Mouse (Mus musculus): ENCODE results near the gene Arpc1a.
"Not testable (repeated sequence)": the region's sequence is repeated elsewhere in the genome, so short reads cannot be mapped to it uniquely, and the experiment has no call there.

Gene Arpc1a

GRCm38 (mm10) chr5:145105694-145106275 lies 22.2 kb downstream of the Arpc1a start:
- no peak for DNase-seq

- no peak for DNase-seq
Measured at GRCm38 (mm10) chr5:145110401-145110800, 26.8 kb downstream of the Arpc1a start.

- no peak for DNase-seq
Measured at GRCm38 (mm10) chr5:145112566-145112965, 28.9 kb downstream of the Arpc1a start.

- DNase-seq = no peak
Measured at GRCm38 (mm10) chr5:145113416-145113815, 29.8 kb downstream of the Arpc1a start.

GRCm38 (mm10) chr5:145114071-145114605 lies 30.5 kb downstream of the Arpc1a start, which contains the start of gene Arpc1b:
Arpc1b (plus strand) TSS chr5:145114215.
- peak; percentile 84 to 91 for DNase-seq

DNA sequence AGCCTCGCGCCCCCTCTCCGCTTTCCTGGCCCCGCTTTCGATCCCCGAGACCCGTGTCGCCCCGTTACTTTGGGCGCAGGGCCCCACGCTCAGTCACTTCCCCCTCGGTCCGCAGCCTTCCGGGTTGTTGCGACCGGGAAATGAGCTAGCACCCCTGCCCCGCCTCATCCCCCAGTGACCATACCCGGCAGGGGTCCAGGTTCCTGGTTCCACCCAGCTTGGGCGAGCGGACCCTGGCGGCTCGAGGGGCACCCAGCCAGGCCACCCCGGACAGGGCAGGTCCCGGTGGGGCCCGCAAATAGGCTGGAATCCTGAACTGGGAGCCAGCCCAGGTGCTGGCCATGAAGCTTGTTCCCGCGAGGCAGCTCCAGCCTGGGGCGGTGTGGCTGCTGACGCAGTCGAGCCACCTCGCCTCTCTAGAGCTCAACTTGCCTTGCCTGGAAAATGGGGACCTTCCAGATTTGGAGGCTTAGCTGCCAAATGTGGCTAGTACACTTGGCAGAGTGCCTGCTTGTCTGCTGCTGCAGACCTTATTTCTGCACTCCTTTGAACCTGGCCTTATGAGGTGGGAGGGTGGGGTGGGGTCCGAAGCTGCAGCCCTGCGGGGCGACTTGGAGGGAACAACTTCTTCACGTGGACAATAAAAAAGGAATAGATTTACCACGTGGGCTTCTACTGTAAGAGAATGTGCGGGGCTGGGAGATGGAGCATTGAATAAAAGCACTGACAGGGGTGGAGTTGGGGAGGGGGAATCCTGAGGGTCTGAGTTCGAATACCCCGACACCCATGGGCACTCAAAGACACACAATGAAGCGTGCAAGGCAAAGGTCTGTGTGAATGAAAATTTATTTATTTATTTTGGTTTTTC lies 31.2 kb downstream of the Arpc1a start:
- peak; percentile 70 to 85 for DNase-seq

DNA sequence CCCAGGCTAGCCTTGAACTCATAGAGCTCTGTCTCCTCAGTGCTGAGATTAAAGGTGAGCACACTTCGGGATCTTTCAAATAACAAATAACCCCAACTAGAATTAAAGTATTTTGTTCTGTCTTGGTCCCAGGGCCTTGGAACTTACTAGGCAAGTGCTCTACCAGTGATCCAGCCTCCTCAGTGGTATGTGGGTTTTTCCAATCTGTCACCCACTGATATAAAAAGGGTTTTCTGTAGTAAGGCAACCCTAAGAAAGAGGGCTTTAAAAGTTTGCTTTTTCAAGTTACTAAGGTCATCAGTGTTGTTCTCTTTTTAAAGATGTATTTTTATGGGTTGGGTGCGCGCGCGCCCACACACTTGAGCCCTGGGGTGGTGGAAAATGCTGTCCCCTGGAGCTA lies 32.1 kb downstream of the Arpc1a start:
- DNase-seq = no peak

DNA sequence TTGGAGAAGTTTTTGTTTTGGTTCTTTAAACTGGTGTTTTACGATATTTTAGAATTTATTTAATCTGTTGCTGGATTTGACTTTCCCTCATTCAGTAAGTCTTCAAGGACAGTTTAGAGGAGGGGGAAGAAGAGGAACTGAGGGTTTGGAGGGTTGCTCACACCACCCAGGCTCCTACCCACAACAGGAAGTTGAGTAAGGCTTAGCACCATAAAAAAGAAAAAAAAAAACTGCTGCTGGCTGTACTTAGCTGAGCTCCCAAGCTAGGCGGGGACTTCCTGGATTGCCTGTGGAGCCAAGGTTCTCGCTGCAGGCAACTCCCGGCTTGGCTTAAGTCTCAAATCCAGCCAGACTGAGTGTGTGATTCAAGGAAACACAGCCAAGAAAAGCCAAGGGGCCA lies 32.7 kb downstream of the Arpc1a start:
- peak; percentile 72 to 91 for DNase-seq

GRCm38 (mm10) chr5:145116916-145117315 lies 33.3 kb downstream of the Arpc1a start:
- DNase-seq = peak; percentile 66 to 78

DNA sequence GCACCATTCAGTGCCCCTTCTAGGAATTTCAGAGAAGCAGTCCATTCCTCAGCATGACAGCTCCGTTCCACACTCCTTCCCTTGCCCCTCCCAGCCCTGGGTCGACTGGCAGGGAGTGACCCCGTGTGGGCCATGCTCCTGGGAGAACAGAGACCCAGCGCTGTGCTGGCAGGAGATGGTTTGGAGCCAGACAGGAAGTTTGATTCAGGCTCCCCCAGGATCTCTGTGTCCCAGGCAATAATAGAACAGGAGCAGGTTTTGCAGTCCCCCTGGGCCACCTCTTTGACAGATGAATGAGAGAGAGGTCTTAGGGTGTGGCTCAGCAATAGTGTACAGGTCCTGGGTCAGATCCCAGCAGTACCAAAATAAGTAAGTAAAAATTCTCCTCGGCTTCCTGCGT lies 34.4 kb downstream of the Arpc1a start:
- DNase-seq = peak; percentile 29 to 70

DNA sequence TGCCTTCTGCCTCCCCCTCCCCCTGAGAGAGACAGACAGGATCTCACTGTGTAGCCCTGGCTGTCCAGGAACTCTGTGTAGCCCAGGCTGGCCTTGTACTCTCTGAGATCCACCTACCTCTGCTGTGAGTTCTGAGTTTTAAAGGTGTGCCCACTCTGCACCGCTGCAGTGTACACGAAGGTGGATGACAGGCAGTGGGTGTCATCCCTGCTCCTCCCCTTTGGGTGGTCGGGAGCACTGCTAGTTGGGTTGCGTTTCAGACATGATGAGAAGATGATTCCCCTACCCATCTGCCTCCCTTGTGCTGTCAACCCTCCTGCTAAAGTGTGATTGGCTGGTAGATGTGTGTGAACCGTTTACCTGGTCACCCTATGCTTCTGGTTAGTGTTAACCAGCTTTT lies 34.8 kb downstream of the Arpc1a start:
- DNase-seq = no peak

DNA sequence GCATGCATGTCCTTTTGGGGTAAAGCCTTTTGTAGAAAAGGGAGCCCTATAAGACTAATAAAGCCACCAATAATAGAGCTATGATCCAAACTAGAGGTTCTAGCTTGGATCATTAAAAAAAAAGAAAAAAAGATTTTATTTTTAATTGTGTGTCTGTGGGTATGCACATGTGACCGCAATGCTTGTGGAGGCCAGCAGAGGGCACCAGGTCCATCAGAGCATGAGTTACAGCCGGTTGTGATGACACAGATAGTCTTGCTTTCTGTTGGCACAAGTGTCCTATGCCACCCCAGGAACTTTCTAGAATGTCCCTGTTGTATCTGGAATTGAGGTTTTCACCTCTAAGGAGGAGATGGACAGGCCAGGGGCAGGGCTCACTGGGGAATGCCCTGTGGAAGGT lies 35.8 kb downstream of the Arpc1a start:
- DNase-seq = no peak

- DNase-seq = no peak
Measured at GRCm38 (mm10) chr5:145120921-145121320, 37.3 kb downstream of the Arpc1a start.

GRCm38 (mm10) chr5:145123396-145123795 lies 39.8 kb downstream of the Arpc1a start:
- DNase-seq = no peak

DNA sequence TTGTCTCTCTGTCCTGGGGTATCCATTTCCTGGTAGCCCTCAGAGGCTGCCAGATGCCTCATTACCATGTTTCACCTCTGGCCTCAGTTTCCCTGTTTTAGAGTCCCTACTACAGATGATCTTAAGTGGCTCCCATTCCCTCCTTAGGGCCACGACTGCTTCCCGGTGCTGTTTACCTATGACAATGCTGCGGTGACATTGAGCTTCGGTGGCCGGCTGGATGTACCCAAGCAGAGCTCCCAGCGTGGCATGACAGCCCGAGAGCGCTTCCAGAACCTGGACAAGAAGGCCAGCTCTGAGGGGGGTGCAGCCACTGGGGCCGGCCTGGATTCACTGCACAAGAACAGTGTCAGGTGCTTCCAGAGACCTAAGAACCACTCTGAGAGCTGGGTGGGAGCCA lies 43.0 kb downstream of the Arpc1a start:
- no peak for DNase-seq

DNA sequence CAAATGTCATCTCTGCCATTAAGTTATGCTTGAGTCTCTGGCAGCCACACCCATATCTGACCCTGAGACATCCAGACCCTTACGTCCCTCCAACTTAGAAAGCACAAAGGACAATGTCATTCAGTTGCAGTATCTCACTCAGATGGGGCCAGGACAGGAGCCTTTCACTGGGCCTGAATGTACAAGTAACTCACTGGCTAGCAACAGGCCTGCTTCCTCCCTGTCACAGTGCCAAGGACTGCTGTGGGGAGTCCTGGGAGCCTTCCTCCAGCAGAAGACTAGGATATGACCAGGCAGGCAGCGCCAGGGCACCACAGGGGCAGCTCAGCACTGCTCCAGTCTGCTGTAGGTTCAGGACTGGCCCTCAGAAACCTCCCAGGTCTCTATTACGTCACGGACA lies 45.5 kb downstream of the Arpc1a start:
- DNase-seq = peak; percentile 49 to 65

DNA sequence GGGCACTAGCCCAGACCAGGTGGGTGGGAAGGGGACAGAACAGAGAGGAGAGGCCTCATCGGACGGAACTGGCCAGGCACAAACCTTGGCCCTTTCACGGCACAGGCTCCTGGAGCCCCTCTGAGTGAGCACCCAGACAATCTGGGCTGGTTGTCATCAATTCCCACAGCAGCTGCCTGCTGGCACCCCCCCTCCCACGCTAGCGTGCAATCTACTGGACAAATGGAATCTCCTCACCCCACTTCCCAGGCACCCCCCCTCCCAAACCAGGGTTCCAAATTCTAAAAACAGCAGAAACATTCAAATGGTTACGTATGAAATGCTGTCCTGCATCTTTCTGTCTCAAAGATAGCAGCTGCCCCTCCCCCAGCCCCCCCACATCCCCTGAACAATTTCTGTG lies 46.1 kb downstream of the Arpc1a start:
- not testable (repeated sequence) for DNase-seq

GRCm38 (mm10) chr5:145130191-145130590 lies 46.6 kb downstream of the Arpc1a start:
- no peak for DNase-seq

- no peak for DNase-seq
Measured at GRCm38 (mm10) chr5:145130995-145131394, 47.4 kb downstream of the Arpc1a start.

DNA sequence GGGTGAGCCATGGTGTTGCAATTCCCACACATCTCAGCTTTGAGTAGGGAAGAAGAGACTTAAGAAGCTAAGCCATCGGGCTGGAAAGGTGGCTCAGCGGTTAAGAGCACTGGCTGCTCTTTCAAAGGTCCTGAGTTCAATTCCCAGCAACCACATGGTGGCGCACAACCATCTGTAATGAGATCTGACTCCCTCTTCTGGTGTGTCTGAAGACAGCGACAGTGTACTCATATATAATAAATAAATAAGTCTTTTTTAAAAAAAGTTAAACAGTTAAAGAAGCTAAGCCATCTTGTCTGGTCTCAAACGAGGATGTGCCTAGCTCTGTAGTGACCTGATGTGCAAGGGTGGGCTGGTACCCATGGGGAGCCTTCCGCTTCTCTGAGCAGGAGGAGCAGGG lies 49.6 kb downstream of the Arpc1a start:
- peak in 1 of 2 experiments; percentile 7 for DNase-seq

DNA sequence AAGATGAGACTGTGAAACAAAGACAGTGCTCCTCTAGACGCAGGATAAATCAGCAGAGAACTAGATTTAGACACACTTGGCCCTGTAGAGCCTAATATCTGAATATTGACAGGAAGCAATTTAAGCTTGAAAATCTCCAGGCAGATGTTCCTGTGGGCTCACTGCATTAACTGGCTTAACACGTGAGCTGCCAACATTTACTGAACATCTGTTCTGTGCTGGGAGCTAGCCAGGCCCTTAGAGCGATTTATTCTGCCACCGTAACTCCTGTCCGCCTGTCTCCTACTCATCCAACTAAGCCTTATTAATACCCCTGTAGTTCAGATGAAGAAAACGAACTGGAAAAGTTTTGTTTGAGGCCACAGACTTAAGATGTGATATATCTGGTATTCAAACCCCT lies 55.2 kb downstream of the Arpc1a start:
- DNase-seq = no peak

DNA sequence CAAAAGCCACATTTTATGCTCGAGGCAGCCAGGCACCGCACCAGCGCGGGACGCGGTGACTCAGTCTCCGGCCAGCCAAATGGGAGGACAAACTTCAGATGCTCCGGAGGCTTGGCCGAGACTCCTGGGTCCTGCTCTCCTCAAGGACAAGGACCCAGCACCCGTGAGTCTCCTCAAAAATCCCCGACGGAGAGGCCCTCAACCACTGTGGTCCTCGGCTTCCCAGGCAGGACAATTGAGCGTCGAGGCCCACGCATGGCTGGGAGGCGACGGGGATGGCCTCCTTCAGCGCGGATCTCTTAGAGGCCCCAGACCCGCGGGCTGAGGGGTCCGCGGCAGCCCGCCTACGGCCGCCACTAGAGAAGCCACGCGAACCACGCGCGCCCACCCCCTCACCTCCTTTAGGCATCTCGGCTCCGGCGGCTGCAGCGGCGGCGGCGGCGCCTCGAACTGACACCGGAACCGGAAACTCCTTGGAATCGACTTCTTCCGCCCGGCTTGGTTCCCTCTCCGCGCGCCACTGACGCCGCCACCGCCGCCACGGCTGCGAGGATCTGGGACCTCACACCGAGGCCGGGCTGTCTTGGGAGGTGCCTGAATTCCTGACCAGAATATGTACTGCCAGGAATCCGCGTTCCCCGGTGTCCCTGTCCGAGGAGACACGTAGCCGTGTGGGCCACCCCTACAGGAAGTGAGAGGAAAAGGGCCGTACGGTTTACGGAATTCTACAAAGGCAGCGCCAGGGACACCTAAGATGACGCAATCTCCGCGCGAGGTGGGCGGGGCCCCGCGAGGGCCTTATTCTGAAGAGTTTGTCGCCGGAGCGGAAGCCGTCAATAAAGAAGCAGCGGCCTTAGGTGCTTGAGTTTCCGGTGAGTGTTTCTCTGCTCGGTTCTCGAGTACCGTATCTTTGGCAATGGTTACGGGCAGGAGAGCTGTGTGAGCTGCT lies 56.2 kb downstream of the Arpc1a start, which contains the start of the genes Pdap1 and Bud31:
TSS of gene Pdap1 (minus strand) at position 668 of the 949 bp plus-strand sequence.
TSS of gene Bud31 (plus strand) at position 792 of the 949 bp plus-strand sequence.
- peak; percentile 94 to 96 for DNase-seq

- DNase-seq = no peak
Measured at GRCm38 (mm10) chr5:145140611-145141010, 57.0 kb downstream of the Arpc1a start.

Measured in kidney, postnatal 25 days (tissue).